Mouse (Mus musculus): ENCODE results near the gene Mmachc. TPM values are rescaled to one million over a fixed set of nuclear protein-coding genes. Genes with fewer than 3 reads are reported as not detected.

Gene Mmachc
- 27.0 TPM for polyA plus RNA-seq (2014; fragmentation: Illumina TruSeq; extraction: RNeasy Lipid Tissue Mini Kit (QIAGEN cat#74804); ENCODE audit: low read depth, low replicate concordance)

DNA sequence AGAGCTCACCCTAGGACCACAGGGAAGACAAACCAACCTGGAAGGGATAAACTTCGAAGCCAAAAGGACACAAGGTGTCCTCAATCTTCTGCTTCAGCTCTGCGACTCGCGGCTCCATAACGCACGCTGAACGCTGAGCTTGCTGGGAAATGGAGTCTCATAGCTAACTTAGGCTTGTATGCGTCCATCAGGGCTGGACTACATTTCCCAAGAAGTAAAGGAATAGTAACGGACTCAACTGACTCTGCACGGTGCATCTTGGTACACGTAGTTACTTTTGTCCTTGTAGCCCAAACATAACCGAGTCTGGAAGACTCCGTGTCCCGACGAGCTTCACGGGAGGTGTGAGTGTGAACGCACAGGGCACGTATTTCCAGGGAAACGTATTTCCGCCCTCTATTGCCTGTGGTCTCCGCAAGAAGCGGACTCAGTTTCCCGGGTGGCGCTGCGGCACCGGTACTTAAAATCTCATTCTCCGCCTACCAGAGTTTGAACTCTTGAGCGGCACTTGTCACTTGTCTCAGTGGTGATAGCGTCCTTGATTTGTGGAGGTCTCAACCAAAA, at the start of gene Mmachc, which contains the start of gene Ccdc163:
Gene Mmachc, minus strand, starts transcription at position 206 of the 564 bp plus-strand sequence.
Gene Ccdc163, plus strand, starts transcription at position 309 of the 564 bp plus-strand sequence.

DNA sequence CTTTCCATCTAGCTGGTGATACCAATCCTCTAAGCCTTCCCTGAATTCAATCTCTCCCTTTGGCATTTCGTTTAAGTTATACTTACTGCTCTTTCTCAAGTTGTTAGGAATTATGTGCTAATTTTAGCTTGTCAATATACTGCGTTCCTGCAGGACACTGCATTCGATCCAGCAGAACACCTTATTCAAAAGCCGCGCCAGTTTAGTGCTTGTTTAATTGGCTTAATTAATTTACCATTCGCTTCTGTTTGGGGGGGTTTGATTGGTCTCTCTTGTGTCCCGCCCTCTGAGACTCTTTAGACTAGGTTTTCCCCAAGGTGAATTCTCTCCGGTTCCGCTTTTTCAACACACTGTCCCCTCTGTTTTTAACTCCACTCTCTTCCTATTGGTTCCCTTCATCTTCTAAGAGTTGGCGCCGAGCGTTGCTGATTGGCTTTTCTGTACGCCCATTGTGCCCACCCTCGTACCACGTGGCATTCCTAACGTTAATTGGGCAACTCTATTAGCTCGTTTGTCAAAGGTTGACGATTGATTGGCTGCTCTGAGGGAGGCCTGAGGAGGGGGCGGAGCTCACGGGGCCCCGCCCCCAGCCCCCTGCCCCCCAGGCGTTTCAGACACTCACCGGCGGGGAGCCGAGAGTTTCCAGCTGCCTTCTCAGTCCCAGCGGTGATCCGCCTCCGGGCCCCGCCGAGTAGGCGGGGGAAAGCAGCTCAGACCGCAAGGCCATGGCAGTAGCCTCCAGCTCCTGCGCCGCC, 12.3 kb upstream of the Mmachc start, which contains the start of gene Tesk2:
Gene Tesk2, plus strand, starts transcription at position 606 of the 755 bp plus-strand sequence.

DNA sequence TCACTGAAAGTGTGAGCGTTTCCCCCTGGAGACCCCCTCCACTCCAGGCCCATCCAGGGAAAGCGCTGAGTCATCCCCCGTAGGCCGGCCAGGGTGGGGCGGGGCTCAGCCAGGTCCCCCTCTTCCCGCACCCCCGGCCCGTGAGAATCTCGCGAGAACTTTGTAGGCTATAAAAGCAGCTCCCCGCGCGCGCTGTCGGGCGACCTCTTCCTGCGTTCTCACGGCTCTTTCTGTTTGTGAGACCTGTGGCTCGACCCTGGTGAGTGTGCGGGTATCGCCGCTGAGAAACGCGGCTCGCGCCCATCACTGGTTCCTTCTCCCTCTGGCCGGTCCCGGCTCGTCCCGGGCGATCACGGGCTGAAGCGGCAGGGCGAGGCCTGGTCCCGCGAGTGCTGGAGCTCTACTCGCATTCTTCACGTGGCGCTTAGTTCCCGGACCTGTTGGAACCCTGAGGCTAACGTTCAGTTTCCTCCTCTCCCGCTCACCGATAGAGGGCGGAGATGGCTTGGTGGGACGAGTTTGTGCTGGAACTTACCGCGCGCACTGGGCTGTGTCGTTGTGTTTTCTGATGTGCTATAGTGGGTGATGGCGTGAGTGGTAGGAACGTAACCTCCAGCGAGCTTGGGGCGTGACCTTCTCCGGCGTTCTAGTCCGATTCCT, 22.7 kb downstream of the Mmachc start, which contains the start of gene Prdx1:
Gene Prdx1, plus strand, starts transcription at position 143 of the 660 bp plus-strand sequence.

Other genes with a start within 250 kb of the Mmachc start
- gene Mast2, start 244.2 kb downstream of the Mmachc start, polyA plus RNA-seq (2014; fragmentation: Illumina TruSeq; extraction: RNeasy Lipid Tissue Mini Kit (QIAGEN cat#74804); ENCODE audit: low read depth, low replicate concordance), result 58.9 TPM
- 35.3 TPM for gene Ipp, start 200.9 kb downstream of the Mmachc start, polyA plus RNA-seq (2014; fragmentation: Illumina TruSeq; extraction: RNeasy Lipid Tissue Mini Kit (QIAGEN cat#74804); ENCODE audit: low read depth, low replicate concordance)
- 43.1 TPM for gene Tmem69, start 152.5 kb downstream of the Mmachc start, polyA plus RNA-seq (2014; fragmentation: Illumina TruSeq; extraction: RNeasy Lipid Tissue Mini Kit (QIAGEN cat#74804); ENCODE audit: low read depth, low replicate concordance)
- gene Gpbp1l1, start 150.7 kb downstream of the Mmachc start, polyA plus RNA-seq (2014; fragmentation: Illumina TruSeq; extraction: RNeasy Lipid Tissue Mini Kit (QIAGEN cat#74804); ENCODE audit: low read depth, low replicate concordance), result 79.2 TPM
- gene Ccdc17, start 111.8 kb downstream of the Mmachc start, polyA plus RNA-seq (2014; fragmentation: Illumina TruSeq; extraction: RNeasy Lipid Tissue Mini Kit (QIAGEN cat#74804); ENCODE audit: low read depth, low replicate concordance), result 1.3 TPM
- gene Nasp, start 80.5 kb downstream of the Mmachc start, polyA plus RNA-seq (2014; fragmentation: Illumina TruSeq; extraction: RNeasy Lipid Tissue Mini Kit (QIAGEN cat#74804); ENCODE audit: low read depth, low replicate concordance), result 1,868 TPM
- gene Akr1a1, start 56.7 kb downstream of the Mmachc start, polyA plus RNA-seq (2014; fragmentation: Illumina TruSeq; extraction: RNeasy Lipid Tissue Mini Kit (QIAGEN cat#74804); ENCODE audit: low read depth, low replicate concordance), result 112 TPM
- gene Prdx1, start 22.9 kb downstream of the Mmachc start, polyA plus RNA-seq (2014; fragmentation: Illumina TruSeq; extraction: RNeasy Lipid Tissue Mini Kit (QIAGEN cat#74804); ENCODE audit: low read depth, low replicate concordance), result 511 TPM
- 93.6 TPM for gene Ccdc163, start 103 bp upstream of the Mmachc start, polyA plus RNA-seq (2014; fragmentation: Illumina TruSeq; extraction: RNeasy Lipid Tissue Mini Kit (QIAGEN cat#74804); ENCODE audit: low read depth, low replicate concordance)
- gene Tesk2, start 12.5 kb upstream of the Mmachc start, polyA plus RNA-seq (2014; fragmentation: Illumina TruSeq; extraction: RNeasy Lipid Tissue Mini Kit (QIAGEN cat#74804); ENCODE audit: low read depth, low replicate concordance), result 24.2 TPM
- 9.3 TPM for gene Toe1, start 99.2 kb upstream of the Mmachc start, polyA plus RNA-seq (2014; fragmentation: Illumina TruSeq; extraction: RNeasy Lipid Tissue Mini Kit (QIAGEN cat#74804); ENCODE audit: low read depth, low replicate concordance)
- gene Mutyh, start 99.3 kb upstream of the Mmachc start, polyA plus RNA-seq (2014; fragmentation: Illumina TruSeq; extraction: RNeasy Lipid Tissue Mini Kit (QIAGEN cat#74804); ENCODE audit: low read depth, low replicate concordance), result 1.1 TPM
- gene Hpdl, start 113.3 kb upstream of the Mmachc start, polyA plus RNA-seq (2014; fragmentation: Illumina TruSeq; extraction: RNeasy Lipid Tissue Mini Kit (QIAGEN cat#74804); ENCODE audit: low read depth, low replicate concordance), result 0.29 TPM
- 3.1 TPM for gene Zswim5, start 169.0 kb upstream of the Mmachc start, polyA plus RNA-seq (2014; fragmentation: Illumina TruSeq; extraction: RNeasy Lipid Tissue Mini Kit (QIAGEN cat#74804); ENCODE audit: low read depth, low replicate concordance)